Mouse (Mus musculus) ES-CJ7 (cell line): Measurements from ENCODE around the gene Sirt1.
"Not testable (repeated sequence)": the region's sequence is repeated elsewhere in the genome, so short reads cannot be mapped to it uniquely, and the experiment has no call there.

Experiments
- DNase-seq: peaks from one replicate; pipeline ENCODE4 v3.0.0; 2011; ENCODE audit warnings: low read depth, low spot score

Sirt1 gene

GRCm38 (mm10) chr10:63388948-63389347 lies 7.4 kb upstream of the Sirt1 start:
- DNase-seq, result no peak

GRCm38 (mm10) chr10:63386991-63387390 lies 5.5 kb upstream of the Sirt1 start:
- no peak for DNase-seq

- peak; percentile 84 for DNase-seq
Observed at GRCm38 (mm10) chr10:63386444-63386843, 4.9 kb upstream of the Sirt1 start.

GRCm38 (mm10) chr10:63385897-63386296 lies 4.4 kb upstream of the Sirt1 start:
- DNase-seq, result not testable (repeated sequence)

GRCm38 (mm10) chr10:63382372-63383279 lies 1.1 kb upstream of the Sirt1 start, which contains the start of gene Dnajc12:
Gene Dnajc12 (plus strand): TSS chr10:63382443.
- DNase-seq, result peak; percentile 98

GRCm38 (mm10) chr10:63378948-63379680 lies 2.4 kb downstream of the Sirt1 start:
- no peak for DNase-seq

- peak; percentile 76 for DNase-seq
Observed at GRCm38 (mm10) chr10:63377468-63377867, 4.0 kb downstream of the Sirt1 start.

GRCm38 (mm10) chr10:63376303-63376702 lies 5.2 kb downstream of the Sirt1 start:
- DNase-seq, result no peak

GRCm38 (mm10) chr10:63368041-63368440 lies 13.5 kb downstream of the Sirt1 start:
- DNase-seq, result no peak

- DNase-seq, result no peak
Observed at GRCm38 (mm10) chr10:63367386-63367785, 14.1 kb downstream of the Sirt1 start.

GRCm38 (mm10) chr10:63365918-63366455 lies 15.5 kb downstream of the Sirt1 start:
- peak; percentile 97 for DNase-seq

GRCm38 (mm10) chr10:63360502-63360901 lies 21.0 kb downstream of the Sirt1 start:
- peak; percentile 91 for DNase-seq

GRCm38 (mm10) chr10:63352111-63352510 lies 29.4 kb downstream of the Sirt1 start:
- no peak for DNase-seq

GRCm38 (mm10) chr10:63351099-63351498 lies 30.4 kb downstream of the Sirt1 start:
- DNase-seq, result peak; percentile 55

GRCm38 (mm10) chr10:63350666-63351065 lies 30.8 kb downstream of the Sirt1 start:
- DNase-seq, result no peak

GRCm38 (mm10) chr10:63348291-63348690 lies 33.2 kb downstream of the Sirt1 start:
- DNase-seq, result peak; percentile 69

- peak; percentile 84 for DNase-seq
Observed at GRCm38 (mm10) chr10:63344751-63345150, 36.8 kb downstream of the Sirt1 start.

- no peak for DNase-seq
Observed at GRCm38 (mm10) chr10:63341351-63341750, 40.2 kb downstream of the Sirt1 start.

GRCm38 (mm10) chr10:63338914-63339643 lies 42.4 kb downstream of the Sirt1 start:
- DNase-seq, result peak; percentile 89

- DNase-seq, result no peak
Observed at GRCm38 (mm10) chr10:63337951-63338836, 43.3 kb downstream of the Sirt1 start.

GRCm38 (mm10) chr10:63337326-63337725 lies 44.2 kb downstream of the Sirt1 start:
- DNase-seq, result no peak
